Mouse (Mus musculus) cerebral cortex, adult 2 months (tissue): ENCODE results near the gene Tent4b.

Experiments
- WGBS: fragments of 180-500 bp; shearing (Covaris S2); methylation state at CpG from one replicate; pipeline ENCODE4 v1.1.7; 2018; 5-methylcytosine and 5-hydroxymethylcytosine counted together

The Tent4b gene

DNA sequence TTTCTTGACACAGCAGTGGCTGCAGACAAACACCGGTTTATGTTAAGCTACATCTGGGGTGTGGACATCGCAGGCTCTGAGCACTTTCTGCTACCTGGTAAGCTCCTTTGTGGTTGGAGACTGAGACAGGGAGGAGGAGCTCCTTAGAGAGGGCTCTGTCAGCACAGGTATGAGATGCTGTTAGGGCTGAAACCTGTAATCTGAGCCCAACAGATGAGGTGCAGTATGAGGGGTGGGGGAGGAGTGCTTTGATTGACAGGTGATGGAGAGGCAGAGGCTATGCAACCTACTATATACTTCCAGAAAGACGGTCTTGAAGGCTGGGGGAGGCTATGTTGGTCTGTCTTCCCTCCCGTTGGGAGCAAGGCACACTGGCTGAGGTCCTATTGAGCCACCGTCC, 80.2 kb downstream of the Tent4b start:
- WGBS: 49% methylated on average over 5 of the region's 5 CpGs

DNA sequence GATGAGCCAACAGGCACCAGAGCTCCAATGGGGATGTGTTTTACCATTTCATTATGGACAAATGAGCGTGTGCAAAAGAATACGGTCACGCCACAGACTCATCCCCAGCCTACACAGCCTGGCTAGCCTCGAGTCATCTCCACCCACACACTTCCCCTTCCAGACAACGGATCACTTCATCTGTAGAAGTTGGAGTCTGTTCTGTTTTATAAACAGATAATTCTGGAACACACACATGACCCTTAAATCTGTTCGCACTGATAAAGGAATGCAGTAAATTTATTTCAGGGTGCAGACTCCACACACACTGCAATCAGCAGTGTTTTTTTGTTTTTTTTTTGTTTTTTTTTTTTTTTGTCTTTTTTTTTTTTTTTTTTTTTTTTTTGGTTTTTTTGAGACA, 80.7 kb downstream of the Tent4b start:
- WGBS: 35% methylated on average over 6 of the region's 6 CpGs

DNA sequence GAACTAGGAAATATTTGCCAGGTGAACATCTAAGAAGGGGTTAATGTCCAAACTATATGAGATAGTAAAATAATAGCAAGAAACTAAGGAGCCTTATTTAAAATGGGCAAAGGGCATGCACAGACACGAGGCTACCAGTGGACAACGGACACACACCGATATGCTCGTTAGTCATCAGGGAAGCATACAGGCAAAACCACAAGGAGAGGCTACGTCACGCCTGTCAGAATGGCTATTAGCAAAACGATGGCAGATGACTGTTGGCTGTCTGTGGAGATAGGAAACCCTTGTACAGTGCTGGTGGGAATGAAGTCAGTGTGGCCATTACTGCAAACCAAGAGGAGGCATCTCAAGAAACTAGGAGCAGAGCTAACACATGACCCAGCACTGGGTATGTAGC, 81.9 kb downstream of the Tent4b start:
- WGBS: 79% methylated on average over 7 of the region's 7 CpGs

DNA sequence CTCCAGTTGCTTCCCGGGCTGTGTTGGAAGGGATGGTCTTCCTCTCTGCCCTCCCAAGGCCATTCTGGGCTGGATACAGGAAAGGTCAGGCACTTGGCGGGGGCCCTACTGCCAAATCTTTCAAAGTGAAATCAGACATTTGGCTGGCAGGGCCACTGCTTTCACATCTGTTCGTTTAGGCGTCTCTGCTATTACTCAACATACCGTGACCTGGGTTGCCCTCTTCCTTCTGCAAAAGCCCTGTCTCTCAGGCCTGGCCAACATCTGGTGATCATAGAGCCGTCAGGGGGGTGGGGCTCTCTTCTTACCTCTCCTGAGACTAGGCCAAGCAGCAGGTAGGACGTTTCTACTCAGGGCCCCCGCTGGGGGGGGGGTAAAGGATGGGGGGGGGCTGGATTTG, 83.7 kb downstream of the Tent4b start:
- 62% methylated on average over 8 of the region's 8 CpGs for WGBS

DNA sequence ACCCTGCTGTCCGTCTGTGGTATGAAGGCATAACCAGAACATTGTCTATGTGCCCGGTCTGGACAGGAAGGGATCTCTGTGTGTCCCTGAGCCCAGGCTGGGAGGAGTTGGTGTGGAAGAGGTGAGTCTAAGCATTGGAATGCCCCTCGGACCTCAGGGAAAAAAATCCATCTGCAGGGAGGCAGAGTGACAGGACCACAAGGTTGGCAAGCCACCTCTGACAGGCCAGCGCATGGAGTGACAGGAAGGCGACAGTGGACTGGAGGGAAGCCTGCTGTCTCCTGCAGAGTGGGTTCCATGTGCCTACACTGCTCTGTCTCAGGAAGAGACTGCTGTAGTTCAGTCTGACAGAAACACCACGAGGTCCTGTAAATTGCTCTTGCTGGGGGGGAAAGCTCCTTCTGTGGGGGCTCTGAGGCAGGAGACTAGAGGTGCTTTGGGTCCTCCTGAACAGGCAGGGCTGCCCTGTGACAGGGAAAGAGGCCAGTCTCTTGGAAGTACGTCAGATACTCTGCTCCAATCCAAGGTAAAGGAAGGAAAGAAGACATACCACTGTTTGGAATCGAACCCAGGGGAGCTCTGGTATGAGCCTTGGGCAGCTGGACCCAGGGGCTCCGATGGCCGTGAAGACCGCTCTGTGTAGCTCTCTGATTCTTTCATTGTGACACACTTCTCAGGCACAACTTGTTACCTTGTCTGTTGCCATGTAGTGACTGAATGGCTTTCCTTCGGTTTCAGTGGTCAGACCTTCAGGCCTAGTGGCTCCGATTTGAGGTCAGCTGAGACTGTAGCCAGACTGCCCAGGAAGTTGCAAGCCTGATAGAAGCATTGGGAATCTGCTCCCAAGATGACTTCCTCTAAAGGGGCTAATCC, 84.5 kb downstream of the Tent4b start:
- WGBS: 87% methylated on average over 13 of the region's 13 CpGs

DNA sequence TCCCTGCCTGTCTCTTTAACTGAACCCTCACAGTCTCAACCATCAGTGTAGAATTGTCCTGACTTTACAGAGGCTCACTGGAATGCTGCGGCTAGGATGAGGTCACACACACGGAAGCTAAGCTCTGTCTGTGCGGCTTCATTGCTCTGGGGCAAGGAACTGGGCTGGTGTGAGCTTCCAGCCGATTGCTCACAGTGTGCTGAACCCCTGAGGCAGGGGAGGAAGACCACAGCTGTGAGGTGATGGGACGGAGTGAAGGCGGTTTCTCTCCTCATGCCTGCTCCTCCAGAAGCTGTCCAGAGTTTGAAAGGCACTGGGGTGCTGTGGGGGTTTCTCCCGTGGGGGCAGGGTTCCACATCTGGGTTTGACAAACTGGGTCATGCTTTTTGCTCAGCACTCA, 85.7 kb downstream of the Tent4b start:
- 67% methylated on average over 7 of the region's 7 CpGs for WGBS

DNA sequence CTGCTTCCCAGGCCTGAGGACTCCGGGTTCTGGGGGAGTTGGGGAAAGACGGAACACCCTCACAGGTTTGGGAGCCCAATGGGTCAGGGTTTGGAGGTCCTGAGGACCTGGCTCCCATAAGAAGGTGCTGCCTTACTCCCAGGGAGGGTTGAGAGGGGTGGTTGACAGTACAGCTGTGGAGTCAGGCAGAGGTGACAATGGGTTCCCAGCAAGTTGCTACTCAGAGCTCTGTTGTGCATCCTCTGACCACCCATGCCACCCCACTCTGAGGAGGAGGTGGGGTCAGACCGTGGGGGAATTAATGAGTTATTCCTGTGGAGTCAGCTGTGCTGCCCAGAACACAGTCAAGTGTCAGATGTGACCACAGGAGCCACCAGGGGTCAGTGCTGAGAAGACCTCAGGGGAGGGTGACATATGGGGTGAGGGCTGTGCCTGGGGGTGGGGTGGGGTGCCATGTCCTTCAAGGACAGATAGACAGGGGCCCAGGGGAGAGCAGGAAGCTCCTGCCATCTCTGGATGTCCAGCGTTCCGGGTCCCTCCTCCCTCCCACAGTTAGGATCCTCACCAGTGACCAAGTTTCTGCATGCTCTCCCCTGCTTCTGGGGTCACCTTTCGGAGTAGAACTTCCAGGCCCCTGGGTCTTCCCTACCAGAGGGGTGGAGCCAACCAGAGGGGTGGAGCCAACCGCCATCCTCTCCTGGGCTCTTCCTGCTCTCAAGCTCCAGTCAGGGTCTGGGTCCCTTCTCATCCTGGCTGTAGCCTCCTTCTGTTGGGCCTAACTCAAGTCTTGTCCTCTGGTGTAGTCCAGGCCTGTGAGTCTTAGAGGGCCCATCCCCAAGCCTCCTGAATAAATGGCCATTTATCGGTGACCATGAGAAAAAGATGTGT, 86.7 kb downstream of the Tent4b start:
- WGBS: 91% methylated on average over 8 of the region's 8 CpGs

DNA sequence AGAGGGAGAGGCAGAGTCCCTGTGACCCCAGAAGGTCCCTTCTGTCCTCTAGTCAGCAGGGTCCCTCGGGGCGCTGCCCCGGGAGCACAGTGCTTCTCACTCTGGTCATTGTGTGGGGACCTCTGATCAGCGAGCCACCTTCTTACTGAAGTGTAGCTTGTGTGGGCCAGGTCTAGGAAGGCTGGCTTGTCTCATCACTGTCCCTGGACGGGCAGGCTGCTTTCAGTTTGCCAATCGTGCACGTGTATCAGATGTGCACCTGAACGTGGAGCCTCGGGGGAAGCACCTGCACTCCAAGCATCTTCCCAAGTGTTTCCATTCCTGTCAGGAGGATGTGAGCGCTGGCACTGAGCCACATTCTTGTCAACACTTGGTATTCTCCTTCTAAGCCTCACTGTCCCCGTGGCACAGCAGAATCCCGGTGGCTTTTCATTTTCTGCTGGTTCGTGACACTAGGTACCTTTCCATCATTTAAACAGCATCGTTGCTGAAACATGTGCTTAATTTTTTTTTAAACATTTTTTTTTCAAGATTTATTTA, 87.5 kb downstream of the Tent4b start:
- 88% methylated on average over 14 of the region's 14 CpGs for WGBS

DNA sequence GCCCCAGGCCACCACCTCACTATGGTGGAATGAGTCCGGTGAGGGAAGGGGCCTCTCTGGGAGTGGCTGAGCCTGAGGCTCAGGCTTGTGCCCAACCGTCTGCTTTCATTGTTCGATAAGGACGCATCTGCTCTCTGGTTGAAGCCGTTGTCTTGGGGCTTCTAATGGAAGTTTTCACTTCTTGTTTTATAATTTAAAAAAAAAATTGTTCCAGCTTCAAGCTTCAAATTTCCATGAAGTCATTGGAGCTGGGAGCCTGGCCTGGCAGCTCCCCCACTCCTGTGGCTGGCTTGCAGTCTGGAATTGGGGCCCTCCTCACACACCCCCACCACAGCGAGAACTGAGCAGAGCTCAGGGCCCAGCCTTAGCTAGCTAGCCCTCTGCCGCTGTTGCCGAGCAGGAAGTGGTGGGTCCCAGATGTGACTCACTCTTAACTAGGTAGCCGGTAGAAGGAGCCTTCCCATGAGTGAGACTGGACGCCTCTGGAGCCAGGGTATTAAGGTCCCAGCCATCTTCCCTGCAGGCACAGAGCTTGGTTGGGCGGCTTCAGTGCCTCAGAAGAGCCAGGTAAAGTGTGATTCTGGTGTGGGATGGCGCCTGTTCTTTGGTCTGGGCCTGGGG, 89.7 kb downstream of the Tent4b start:
- 89% methylated on average over 12 of the region's 12 CpGs for WGBS

DNA sequence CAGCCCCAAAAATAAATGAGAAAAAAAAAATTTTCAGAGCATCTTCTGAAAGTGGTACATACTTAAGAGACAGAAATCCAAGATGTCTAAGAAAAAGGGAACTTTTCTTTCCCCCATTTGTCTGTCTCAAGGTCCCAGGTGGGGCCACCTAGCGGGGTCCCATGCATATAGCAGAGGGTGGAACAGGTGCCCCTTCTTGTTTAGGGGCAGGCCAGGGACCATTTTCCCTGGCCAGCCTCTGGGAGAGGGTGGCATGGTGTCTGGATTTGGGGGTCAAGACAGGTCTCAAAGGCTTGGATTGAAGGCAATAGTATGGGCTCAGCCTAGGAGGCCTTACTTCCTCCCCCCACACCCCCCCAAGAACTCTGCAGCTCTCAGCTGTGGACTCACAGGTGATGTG, 90.9 kb downstream of the Tent4b start:
- WGBS: 81% methylated on average over 1 of the region's 1 CpGs

DNA sequence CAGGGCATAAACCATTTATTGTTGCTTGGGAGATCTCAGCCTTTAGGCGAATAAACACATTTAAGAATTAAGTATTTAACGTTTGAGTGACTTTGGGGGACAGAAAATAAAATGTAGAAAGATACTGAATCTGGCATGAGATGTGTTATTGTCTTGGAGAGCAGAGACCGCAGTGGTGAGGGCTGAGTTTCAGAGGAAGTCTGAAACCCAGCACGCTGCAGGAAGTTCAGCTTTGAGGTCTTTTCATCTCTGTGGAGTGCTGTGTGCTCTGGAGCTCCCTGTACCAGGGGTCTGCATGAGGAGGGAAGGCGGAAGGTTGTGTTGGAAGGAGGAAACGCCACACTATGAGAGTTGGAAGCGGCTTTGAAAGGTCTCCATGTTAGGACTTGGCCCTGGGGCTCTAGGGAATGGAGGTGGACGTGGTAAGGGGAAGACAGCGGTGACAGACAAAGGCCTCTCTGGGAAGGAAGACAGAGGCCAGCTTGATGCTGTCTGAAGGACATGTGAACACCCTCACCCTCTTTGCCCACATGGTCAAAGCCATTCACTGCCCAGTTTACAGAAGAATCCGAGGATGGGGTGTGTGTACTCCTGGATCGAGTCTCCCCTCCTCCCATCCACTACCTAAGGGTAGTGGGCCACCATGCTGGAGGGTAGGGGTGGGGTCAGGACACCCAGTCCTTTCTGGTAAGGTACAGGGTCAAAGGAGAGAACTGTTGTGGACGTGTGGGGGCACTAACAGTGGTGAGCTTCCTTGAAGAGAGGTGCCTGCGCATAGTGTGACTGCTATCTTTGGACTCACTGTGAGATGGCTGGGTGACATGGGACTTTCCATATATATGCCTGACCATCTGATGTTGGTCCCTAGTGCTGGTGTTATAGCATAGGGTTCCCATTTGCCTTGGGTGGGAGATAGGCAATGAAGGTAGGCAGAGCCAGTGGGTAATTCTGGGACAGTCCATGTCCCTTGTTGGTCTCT, 91.6 kb downstream of the Tent4b start:
- 79% methylated on average over 13 of the region's 13 CpGs for WGBS

DNA sequence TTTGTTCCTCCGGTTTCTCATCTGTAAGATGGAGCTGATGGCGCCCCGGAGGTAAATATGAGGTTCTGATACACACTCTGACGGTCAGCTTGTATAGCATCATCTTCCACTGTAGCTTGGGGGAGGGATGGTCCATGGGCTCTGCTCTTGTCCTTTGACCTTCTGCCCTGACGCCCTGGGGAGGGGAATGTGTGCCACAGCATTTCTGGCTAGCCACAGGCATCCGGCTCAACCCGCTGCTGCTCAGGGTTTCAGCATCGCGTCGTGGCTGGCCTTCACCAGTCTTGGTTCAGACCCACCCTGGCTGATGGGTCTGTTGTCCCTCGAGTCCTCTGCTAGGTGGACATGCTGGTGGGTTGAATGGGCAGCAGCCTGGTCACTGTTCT, 92.3 kb downstream of the Tent4b start:
- WGBS: 98% methylated on average over 11 of the region's 11 CpGs

DNA sequence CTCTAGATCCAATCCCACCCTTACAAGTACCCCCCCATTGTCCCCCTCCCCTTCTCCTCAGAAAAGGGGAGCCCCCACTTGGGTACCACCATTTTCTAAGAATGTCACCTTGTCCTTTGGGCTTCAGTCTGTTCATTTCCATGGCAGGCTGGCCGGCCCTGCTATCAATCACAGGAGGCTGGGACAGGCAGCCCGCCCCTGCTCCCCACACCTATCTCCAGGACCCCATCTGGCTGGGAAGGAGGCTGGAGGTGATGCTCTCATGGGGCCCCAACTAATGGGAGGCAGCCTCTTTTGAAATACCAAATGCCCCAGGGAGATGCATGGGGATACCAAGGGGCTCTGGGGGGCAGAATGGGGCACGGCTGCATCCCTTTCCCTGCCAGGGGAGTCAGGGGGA, 93.9 kb downstream of the Tent4b start:
- 97% methylated on average over 3 of the region's 3 CpGs for WGBS

DNA sequence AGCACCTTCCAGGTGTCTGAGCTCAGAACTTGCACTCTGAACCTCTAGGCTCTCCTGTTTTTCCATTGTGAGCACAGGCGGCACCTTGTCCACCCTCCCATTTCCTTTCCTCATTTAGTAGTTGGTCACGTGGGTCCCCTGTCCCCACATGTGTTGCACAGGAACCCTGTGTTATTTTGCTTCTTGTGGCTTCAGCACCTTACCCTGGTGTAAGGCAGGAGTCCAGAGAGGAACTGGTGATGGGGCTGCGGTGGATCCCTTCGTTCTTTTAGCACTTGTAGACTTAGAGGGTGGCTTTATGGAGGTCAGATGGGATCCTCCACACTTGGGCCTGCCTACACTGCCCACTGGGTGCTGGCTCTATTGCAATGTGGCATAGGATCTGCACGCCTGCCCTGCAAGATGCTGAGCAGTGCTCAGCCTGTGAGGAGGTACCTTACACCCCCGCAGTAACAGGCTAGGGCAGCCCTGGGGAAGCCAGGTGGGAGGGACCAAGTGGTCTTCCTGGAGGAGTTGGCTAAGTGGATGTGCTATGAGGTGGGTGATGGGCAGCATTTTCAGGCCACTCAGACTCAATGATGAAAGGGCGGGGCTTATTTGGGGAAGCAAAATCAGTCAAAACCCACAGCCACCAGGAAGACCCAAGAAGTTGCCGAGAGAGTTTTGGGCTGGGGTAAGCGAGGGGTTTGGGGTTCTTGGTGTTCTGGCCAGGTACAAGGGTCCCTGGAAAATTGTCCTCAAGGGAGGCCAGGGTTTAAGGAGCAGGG, 94.8 kb downstream of the Tent4b start:
- whole genome bisulfite sequencing: 83% methylated on average over 9 of the region's 9 CpGs

DNA sequence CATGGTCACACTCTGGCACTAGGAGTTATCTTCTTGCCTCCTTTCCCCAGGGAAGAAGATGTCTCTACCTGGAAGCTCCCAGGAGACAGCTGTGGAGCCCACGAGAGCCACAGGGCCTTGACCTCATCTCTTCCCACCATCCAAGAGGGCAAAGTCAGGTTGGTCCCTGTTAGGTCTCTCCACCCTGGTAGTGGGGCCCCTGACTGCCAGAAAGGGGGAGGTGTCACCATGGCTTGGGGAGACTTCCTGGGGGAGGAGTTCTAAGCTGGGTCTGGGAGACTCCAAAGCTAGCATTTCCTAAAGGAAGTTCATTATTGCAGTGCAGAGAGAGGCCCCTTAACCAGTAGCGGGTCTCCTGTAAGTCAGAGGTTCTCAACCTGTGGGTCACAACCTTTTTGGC, 96.0 kb downstream of the Tent4b start:
- 89% methylated on average over 2 of the region's 2 CpGs for WGBS

DNA sequence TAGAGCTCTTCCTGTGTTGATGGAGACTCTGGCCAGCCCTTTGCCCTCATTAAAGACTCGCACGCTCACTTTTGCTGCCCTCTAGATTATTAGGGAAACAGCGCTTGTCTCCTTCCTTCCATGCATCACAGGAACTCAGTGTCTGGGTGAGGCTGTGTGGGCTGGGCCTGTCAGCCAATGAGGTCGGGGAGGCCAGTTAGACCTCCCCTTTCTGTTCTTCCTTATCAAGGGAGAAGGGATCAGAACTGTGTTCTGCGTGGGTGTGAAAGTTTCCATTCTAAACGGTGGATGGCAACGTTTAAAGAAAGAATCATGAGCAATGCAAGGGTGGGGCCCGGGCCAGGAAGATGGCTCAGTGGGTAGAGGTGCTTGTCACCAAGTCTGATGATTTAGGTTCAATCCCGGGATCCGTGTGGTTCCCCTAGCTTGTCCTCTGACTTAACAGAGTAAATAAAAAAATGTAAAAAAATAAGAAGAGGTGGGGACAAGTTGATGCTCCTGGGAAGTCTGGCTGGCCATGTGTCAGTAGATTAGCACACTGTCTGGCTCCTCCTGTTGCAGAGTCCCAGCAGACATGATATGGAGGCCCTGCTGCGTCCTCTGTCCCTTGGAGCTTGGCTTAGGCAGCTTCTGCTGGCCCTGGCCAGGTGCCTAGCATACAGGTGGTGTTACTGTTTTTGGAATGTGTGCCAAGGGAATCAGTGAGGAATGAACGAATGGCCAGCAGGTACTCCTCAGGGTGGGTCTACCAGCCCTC, 99.1 kb downstream of the Tent4b start:
- WGBS: 62% methylated on average over 12 of the region's 12 CpGs

DNA sequence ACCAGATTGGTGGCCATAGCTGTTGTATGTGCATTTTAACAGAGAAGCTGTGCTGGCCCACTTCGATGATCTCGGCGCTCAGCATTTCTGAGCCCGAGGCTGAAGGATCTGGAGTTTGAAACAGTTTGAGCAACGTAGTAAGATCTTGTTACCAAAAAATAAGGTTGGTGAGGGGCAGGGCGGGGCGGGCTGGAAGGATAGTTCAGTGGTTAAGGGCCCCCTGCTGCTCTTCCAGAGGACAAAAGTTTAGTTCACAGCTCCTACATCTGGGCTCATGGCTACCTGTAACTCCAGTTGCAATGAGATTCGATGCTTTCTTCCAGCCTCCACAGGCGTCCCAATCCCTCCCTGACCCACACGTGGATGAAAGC, 99.7 kb downstream of the Tent4b start:
- 88% methylated on average over 10 of the region's 10 CpGs for WGBS

DNA sequence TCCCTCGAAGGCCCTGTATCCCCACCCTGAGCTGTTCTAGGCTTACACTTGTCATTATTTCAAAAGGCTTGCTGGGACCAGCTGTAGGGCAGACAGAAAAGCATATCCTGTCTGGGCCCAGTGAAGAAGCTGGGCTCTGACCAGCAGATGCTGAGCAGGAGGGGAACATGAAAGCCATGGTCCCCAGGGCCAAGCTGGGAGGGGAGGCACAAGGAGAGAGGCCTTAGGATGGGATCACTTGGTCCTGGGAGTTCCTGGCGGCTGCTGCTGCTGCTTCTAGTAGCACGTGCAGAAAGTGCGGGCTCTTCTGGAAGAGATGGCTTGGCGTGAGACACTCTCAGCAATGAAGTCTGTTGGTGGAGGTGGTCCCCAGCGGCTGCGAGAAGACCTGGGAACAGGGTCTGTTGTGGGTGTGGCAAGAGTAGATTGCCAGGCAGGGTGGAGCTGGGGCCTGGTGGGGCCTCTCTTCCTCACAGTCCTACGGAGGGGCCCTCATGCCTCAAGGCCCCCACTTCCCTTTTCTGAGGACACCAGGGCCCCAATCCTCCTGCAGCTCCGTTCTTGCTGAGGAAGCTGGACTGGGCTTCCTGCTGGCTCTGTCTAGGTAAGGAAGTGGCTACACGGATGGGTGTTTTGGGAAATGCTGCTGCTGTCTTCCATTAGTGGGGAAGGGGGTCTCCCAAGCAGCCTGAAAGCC, 101.0 kb downstream of the Tent4b start:
- 75% methylated on average over 10 of the region's 10 CpGs for WGBS
